Mouse (Mus musculus) cerebellum, adult 2 months (tissue): Measurements from ENCODE around the gene Aanat.

Experiments used
- CTCF ChIP-seq: fragments of 200-500 bp; IDR thresholded peaks from 2 replicates; pipeline ENCODE4 v1.5.1; 2011; ENCODE audit warnings: low read depth, mild to moderate bottlenecking, control low read depth, low read length, moderate library complexity, borderline replicate concordance; ENCODE audit not compliant: insufficient read depth
- POLR2A ChIP-seq: fragments of 200-500 bp; IDR thresholded peaks from 2 replicates; pipeline ENCODE4 v1.6.1; 2011; ENCODE audit warnings: low read length, control low read depth, borderline replicate concordance; ENCODE audit not compliant: insufficient read depth

- TF ChIP-seq POLR2A (no peak), CTCF (no peak)
These were observed 29.9 kb upstream of the Aanat start for GRCm38 (mm10) chr11:116556308-116556707.
